ENCODE assay signal across 14 mouse cellular contexts in genomic region chr17:81098444-81098843, GRCm38 (mm10). TPM values are rescaled to one million over a fixed set of nuclear protein-coding genes. Genes with fewer than 3 reads are reported as not detected.
DNase-seq lines count a peak whose midpoint lies in the region; ATAC-seq and TF ChIP-seq lines count a peak whose summit lies in the region.
"Had no signal": no experiment of that assay in that cellular context is flagged by ENCODE, and none has a peak within 500 bp of the region (broad histone marks: within the 10 kb centered on the region; RNA-seq: fewer than 3 reads in every experiment).

No protein-coding gene starts in this region.

- no peaks in the 10 kb centered on the region for H3K9me3 ChIP-seq in liver, postnatal 0 days (ENCODE audit: low read length)
- H3K9me3 ChIP-seq in liver, embryonic 11.5 days (ENCODE audit: control insufficient read depth, low read length) = no peaks in the 10 kb centered on the region
- H3K9me3 ChIP-seq: liver, embryonic 13.5 days had no signal

- H3K27ac ChIP-seq in liver, postnatal 0 days (ENCODE audit: low read depth) = no peak overlapping the region
- H3K27ac ChIP-seq in liver, embryonic 11.5 days (ENCODE audit: low read depth, low read length) = no peak overlapping the region
- H3K27ac ChIP-seq: hindbrain, embryonic 14.5 days; liver, embryonic 13.5 days; macrophage had no signal

- no peak overlapping the region for H3K4me3 ChIP-seq in liver, postnatal 0 days (ENCODE audit: low read depth, low read length)
- H3K4me3 ChIP-seq in liver, embryonic 11.5 days (ENCODE audit: low read depth, low read length) = no peak overlapping the region
- H3K4me3 ChIP-seq: liver, embryonic 13.5 days had no signal

- no peaks in the 10 kb centered on the region for H3K4me1 ChIP-seq in liver, postnatal 0 days (ENCODE audit: insufficient read depth)
- no peaks in the 10 kb centered on the region for H3K4me1 ChIP-seq in liver, embryonic 11.5 days (replicated peaks; ENCODE audit: control insufficient read depth, insufficient read depth, low read length)
- H3K4me1 ChIP-seq: liver, embryonic 13.5 days had no signal

- no peak overlapping the region for H3K4me2 ChIP-seq in liver, postnatal 0 days (ENCODE audit: low read depth, low read length)
- H3K4me2 ChIP-seq in liver, embryonic 11.5 days = no peak overlapping the region
- H3K4me2 ChIP-seq: hindbrain, embryonic 14.5 days; liver, embryonic 13.5 days had no signal

- DNase-seq in embryo, embryonic 10 days (ENCODE audit: low spot score) = peak; percentile 17
- DNase-seq in embryo, embryonic 9.5 days (ENCODE audit: extremely low spot score) = no peak
- no peak for DNase-seq in liver, postnatal 0 days
- DNase-seq in liver, embryonic 11.5 days (ENCODE audit: low spot score) = no peak
- peak; percentile 46 for DNase-seq in R1 (ENCODE audit: low read depth, low spot score)
- peak; percentile 9 for DNase-seq in mesoderm, embryonic 11.5 days (ENCODE audit: low read depth, low spot score)
- no peak for DNase-seq in frontal cortex, postnatal 36 days (ENCODE audit: low spot score in 2 of 2)
- DNase-seq: adrenal gland, adult 2 months; liver, embryonic 13.5 days; right cerebral cortex, postnatal 25 days; thymus, adult 2 months had no signal

- no peaks in the 10 kb centered on the region for H3K36me3 ChIP-seq in liver, postnatal 0 days (replicated peaks; ENCODE audit: insufficient read depth, low read length)
- no peaks in the 10 kb centered on the region for H3K36me3 ChIP-seq in liver, embryonic 11.5 days (ENCODE audit: control insufficient read depth, insufficient read depth, low read length)
- H3K36me3 ChIP-seq: liver, embryonic 13.5 days had no signal

- TF ChIP-seq CTCF in liver, postnatal 0 days (IDR thresholded peaks at IDR 0.05; ENCODE audit: low read depth) = peak; percentile 15

- no peaks in the 10 kb centered on the region for H3K27me3 ChIP-seq in liver, postnatal 0 days (ENCODE audit: insufficient read depth, low read length)
- H3K27me3 ChIP-seq in liver, embryonic 11.5 days (replicated peaks; ENCODE audit: control insufficient read depth, insufficient read depth, low read length) = no peaks in the 10 kb centered on the region
- H3K27me3 ChIP-seq: liver, embryonic 13.5 days had no signal

- ATAC-seq in liver, postnatal 0 days = no peak
- no peak for ATAC-seq in liver, embryonic 11.5 days (replicated peaks; ENCODE audit: low FRiP score)
- no peak for ATAC-seq in erythroid progenitor cell, adult 5-6 weeks (replicated peaks; ENCODE audit: low FRiP score, poor library complexity, severe bottlenecking)

- H3K9ac ChIP-seq in liver, postnatal 0 days (replicated peaks) = no peak overlapping the region
- no peak overlapping the region for H3K9ac ChIP-seq in liver, embryonic 11.5 days (ENCODE audit: low read depth, low read length)
- H3K9ac ChIP-seq: hindbrain, embryonic 14.5 days; liver, embryonic 13.5 days had no signal

- TF ChIP-seq EP300 in liver, postnatal 0 days (IDR thresholded peaks at IDR 0.05; ENCODE audit: low read depth) = no peak

RNA-seq across cellular contexts. Expression of gene Thumpd2, which starts 33.6 kb away (rescaled TPM):
- 4.6 and 5.0 TPM in 2 replicates for polyA plus RNA-seq in liver, postnatal 0 days (2015; fragmentation: Nextera tagmentation; extraction: Ambion mirVana)
- polyA plus RNA-seq in liver, embryonic 11.5 days (2014; fragmentation: Nextera tagmentation; extraction: Ambion mirVana) = 15.8 and 16.8 TPM in 2 replicates
- total RNA-seq in erythroid progenitor cell, adult 5-6 weeks (2015; ENCODE audit: low replicate concordance) = 3.6 TPM in 1 of 2 replicates, not detected in the other
- 1.1 and 5.9 TPM in 2 replicates for total RNA-seq in erythroid progenitor cell, adult 5-6 weeks (2017; ENCODE audit: low replicate concordance)

Comparison
In these comparisons a context has a peak if more than half of its experiments do, and no peak if none do; other contexts are left out.
1. DNase-seq: peak in embryo, embryonic 10 days (single experiment), R1 (single experiment) and mesoderm, embryonic 11.5 days (single experiment); none in embryo, embryonic 9.5 days (single experiment), liver, postnatal 0 days (single experiment), liver, embryonic 11.5 days (single experiment) and frontal cortex, postnatal 36 days (0 of 2).